Mouse (Mus musculus) C2C12 (cell line): ENCODE results near the gene Fkrp.

Experiments
- CTCF ChIP-seq: IDR thresholded peaks from one replicate; pipeline ENCODE4 v1.5.1; 2011; ENCODE audit not compliant: control insufficient read depth, insufficient read depth, insufficient read length
- MAX ChIP-seq: IDR thresholded peaks from one replicate; pipeline ENCODE4 v1.6.1; 2011; ENCODE audit warnings: mild to moderate bottlenecking, control low read depth

DNA sequence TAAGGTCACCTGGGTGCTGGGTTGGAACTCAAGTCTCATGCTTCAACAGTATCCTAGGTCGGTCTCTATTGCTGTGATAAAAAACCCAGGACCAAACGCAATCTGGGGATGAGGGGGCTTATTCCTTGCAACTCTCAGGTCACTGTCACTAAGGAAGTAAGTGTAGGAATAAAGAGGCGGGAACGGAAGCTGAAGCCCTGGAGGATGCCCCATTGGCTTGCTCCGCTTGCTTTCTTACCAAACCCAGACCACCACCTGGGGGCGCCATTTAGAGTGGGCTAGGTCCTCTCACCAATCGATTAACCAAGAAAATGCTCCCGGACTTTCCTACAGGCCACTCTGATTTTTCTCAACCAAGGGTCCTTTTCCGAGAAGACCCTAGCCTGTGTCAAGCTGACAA, 8.6 kb downstream of the Fkrp start:
- TF ChIP-seq CTCF (no peak), MAX (no peak)
